Mouse (Mus musculus): ENCODE results near the gene Ctf1.

- TF ChIP-seq POLR2AphosphoS5 (IDR thresholded peaks at IDR 0.05; ENCODE audit: insufficient replicate concordance, low read depth, low read length) (no peak), CTCF (IDR thresholded peaks at IDR 0.05; ENCODE audit: low read depth, low read length) (no peak), GATA1 (IDR thresholded peaks at IDR 0.05; ENCODE audit: borderline replicate concordance, low read length) (no peak)
These were observed 11.7 kb upstream of the Ctf1 start for GRCm38 (mm10) chr7:127700712-127701331.

All from G1E (cell line).